Mouse (Mus musculus): ENCODE data around the gene Tph2. TPM values are rescaled to one million over a fixed set of nuclear protein-coding genes. Genes with fewer than 3 reads are reported as not detected.
"Not testable (repeated sequence)": the region's sequence is repeated elsewhere in the genome, so short reads cannot be mapped to it uniquely, and the experiment has no call there.

The Tph2 gene
- polyA plus RNA-seq, 1 experiment from 2014 or later, result 0.27 TPM

DNA sequence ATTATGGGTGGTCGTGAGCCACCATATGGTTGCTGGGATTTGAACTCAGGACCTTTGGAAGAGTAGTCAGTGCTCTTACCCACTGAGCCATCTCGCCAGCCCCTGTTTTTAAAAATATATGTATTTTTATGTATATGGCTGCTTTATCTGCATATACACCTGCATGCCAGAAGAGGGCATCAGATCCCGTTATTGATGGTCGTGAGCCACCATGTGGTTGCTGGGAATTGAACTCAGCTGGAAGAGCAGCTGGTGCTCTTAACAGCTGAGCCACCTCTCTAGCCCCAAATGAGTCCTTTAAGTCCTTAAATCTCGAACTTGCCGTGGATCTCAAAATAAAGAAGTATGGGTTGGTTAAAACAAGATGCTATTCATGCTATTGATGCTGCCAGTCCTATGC, 6.8 kb downstream of the Tph2 start:
- not testable (repeated sequence) for H3K9me3 ChIP-seq; H3K27ac ChIP-seq; H3K9ac ChIP-seq; H3K4me3 ChIP-seq; ATAC-seq (ENCODE audit: insufficient number of reproducible peaks, insufficient read depth, low FRiP score, low TSS enrichment); H3K4me2 ChIP-seq (replicated peaks); H3K27me3 ChIP-seq; H3K36me3 ChIP-seq; H3K4me1 ChIP-seq
- 68% methylated on average over 6 of the region's 6 CpGs for WGBS

DNA sequence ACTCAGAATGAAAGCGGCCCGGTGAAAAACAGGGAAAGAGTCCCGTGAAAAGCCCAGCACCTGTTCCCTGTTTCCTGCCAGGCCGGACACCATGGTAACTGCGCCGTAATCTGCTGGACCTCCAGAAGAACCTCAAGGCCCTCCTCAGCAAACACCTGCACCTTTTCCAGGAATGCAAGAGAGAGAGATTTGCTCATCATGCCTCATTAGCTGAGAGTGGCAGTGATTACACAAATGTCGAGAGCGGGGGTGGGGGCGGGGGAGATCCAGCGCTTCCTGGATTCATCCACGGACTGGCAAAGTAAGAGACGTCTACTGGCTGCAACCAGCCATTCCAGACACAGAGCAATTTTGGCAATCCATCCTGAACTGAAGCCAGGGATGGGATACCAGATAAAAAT, 9.2 kb downstream of the Tph2 start:
- Histone ChIP-seq H3K4me1 (no peaks in the 10 kb centered on the region), H3K27ac (no peak overlapping the region), H3K36me3 (no peaks in the 10 kb centered on the region), H3K9ac (no peak overlapping the region), H3K4me2 (replicated peaks) (no peak overlapping the region), H3K27me3 (no peaks in the 10 kb centered on the region), H3K9me3 (no peaks in the 10 kb centered on the region), H3K4me3 (no peak overlapping the region)
- no peak for ATAC-seq (ENCODE audit: insufficient number of reproducible peaks, insufficient read depth, low FRiP score, low TSS enrichment)
- 49% methylated on average over 12 of the region's 12 CpGs for WGBS

DNA sequence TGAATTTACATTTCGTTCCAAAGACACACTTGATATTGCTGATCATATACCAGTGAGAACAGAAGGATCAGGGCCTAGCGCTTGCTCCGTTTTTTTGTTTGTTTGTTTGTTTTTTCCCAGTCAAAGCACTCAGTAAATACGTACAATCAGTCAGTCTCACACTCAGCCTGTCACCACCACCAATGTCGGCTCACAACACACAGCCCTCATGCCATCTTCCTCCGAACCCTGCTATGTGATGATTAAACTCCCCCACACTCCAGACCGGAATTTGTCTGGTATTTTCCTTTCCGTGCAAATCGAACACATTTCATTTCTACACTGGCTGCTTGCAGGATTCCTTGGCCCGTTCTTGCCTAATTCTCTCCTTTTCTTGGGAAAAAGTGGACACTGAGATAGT, 11.5 kb downstream of the Tph2 start:
- ATAC-seq (ENCODE audit: insufficient number of reproducible peaks, insufficient read depth, low FRiP score, low TSS enrichment), result no peak
- H3K4me1 ChIP-seq, result 0 out of 2 replicates have a peak, but pooled peaks cover 4% of the 10 kb centered on the region
- 77% methylated on average over 10 of the region's 10 CpGs for WGBS

DNA sequence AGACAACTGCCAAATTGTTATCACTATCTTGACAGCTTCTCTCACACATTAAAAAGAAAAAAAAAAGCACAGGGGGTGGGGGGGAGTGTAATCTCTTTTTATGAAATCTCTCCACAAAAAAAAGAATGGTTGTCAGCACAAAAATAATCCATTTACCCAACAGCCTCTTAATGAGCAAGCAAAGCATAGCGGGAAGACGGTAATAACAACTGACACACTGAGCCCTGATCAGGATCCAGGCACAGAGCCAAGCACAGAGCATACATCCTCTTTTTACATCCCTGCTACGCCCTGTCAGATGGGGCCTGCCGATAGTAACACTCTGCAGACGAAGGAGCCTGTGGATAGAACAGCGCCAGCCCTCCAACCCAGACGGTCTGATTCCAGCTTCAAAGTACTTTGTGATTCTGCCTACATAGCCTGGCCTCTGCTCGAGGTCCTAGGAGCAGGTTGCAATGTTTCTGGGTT, 13.4 kb downstream of the Tph2 start:
- Histone ChIP-seq H3K4me2 (replicated peaks) (no peak overlapping the region), H3K27me3 (no peaks in the 10 kb centered on the region), H3K36me3 (no peaks in the 10 kb centered on the region), H3K9me3 (no peaks in the 10 kb centered on the region), H3K9ac (no peak overlapping the region), H3K27ac (no peak overlapping the region), H3K4me3 (no peak overlapping the region), H3K4me1 (0 out of 2 replicates have a peak, but pooled peaks cover 4% of the 10 kb centered on the region)
- no peak for ATAC-seq (ENCODE audit: insufficient number of reproducible peaks, insufficient read depth, low FRiP score, low TSS enrichment)
- 60% methylated on average over 8 of the region's 8 CpGs for WGBS

More for the DNA sequence above, 11.5 kb downstream of the Tph2 start:
- no peak overlapping the region for H3K27ac ChIP-seq
- no peaks in the 10 kb centered on the region for H3K36me3 ChIP-seq
- no peak overlapping the region for H3K4me2 ChIP-seq (replicated peaks)
- H3K9ac ChIP-seq, result no peak overlapping the region
- no peaks in the 10 kb centered on the region for H3K9me3 ChIP-seq
- no peaks in the 10 kb centered on the region for H3K27me3 ChIP-seq
- no peak overlapping the region for H3K4me3 ChIP-seq

DNA sequence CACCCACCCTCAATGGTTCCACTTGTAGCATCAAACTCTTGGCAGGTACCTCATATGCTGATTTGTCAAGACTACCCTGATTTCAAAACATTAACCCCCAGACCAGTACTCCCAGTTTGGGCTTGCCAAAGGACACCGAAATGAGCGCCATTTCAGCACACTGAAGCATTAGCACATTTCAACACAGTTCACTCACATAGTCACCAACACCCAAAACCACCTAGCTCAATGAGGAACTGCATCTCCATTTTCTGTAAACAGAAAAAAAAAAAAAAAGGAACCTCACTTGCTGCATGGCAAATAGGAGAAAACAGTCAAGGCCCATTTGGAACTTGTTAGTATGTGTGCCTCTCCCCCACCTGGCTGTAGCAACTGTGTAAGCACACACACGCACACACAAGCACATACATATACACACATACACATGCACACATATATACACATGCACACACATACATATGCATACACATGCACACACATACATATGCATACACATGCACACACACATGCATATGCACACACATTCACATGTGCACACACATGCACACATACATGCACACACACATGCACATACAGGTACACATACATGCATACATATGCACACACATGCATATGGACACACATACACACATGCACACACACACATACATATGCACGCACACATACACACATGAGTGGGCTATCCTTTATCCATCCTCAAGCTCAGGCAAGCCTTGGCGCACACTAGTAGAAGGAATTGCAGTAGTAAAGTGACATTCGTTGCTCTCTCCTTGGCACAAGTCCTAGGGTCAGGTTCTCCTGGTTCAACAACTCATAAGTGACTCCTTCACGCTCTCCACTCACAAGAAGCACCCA, 14.1 kb downstream of the Tph2 start:
- Histone ChIP-seq H3K9ac (no peak overlapping the region), H3K27ac (no peak overlapping the region), H3K4me3 (no peak overlapping the region), H3K4me2 (replicated peaks) (no peak overlapping the region), H3K4me1 (0 out of 2 replicates have a peak, but pooled peaks cover 4% of the 10 kb centered on the region), H3K27me3 (no peaks in the 10 kb centered on the region), H3K9me3 (no peaks in the 10 kb centered on the region), H3K36me3 (no peaks in the 10 kb centered on the region)
- ATAC-seq (ENCODE audit: insufficient number of reproducible peaks, insufficient read depth, low FRiP score, low TSS enrichment), result no peak
- 92% methylated on average over 7 of the region's 7 CpGs for WGBS

DNA sequence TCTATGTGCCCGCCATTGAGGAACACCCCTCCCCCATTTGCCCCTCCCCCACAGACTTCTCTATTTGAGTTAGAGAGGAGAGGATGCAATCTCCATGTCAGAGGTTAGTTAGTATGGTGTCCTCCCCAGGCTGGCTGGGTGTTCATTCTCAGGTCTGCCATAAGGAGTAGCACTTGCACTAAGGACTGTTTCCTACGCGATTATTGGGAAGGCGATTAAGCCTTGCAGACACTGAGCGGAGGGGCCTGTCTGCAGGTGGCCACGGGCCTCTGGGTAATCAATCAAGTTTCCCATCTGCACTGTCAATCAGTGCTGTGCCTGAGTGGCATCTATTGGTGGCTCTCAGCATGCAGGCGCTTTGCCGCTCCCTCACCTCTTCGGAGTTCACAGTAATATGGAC, 15.4 kb downstream of the Tph2 start:
- Histone ChIP-seq H3K9me3 (no peaks in the 10 kb centered on the region), H3K9ac (no peak overlapping the region), H3K36me3 (no peaks in the 10 kb centered on the region), H3K4me3 (no peak overlapping the region), H3K4me2 (replicated peaks) (no peak overlapping the region), H3K4me1 (0 out of 2 replicates have a peak, but pooled peaks cover 4% of the 10 kb centered on the region), H3K27ac (no peak overlapping the region), H3K27me3 (no peaks in the 10 kb centered on the region)
- 40% methylated on average over 9 of the region's 9 CpGs for WGBS
- 0 out of 2 replicates have a peak, but pooled peaks have one; percentile 25 for ATAC-seq (ENCODE audit: insufficient number of reproducible peaks, insufficient read depth, low FRiP score, low TSS enrichment)

DNA sequence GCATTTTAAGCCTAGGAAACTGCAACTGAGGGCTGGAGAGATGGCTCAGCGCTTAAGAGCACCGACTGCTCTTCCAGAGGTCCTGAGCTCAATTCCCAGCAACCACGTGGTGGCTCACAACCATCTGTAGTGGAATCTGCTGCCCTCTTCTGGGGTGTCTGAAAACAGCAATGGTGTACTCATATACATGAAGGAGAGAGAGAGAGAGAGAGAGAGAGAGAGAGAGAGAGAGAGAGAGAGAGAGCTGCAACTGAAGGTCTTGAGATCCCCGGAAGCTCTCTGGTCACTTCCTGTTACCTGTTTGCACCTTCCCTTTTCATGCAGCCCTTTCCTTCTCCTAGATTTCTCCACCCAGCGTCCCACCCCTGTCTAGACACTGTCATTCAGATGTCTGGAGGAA, 24.5 kb downstream of the Tph2 start:
- Histone ChIP-seq H3K9ac (no peak overlapping the region), H3K4me1 (no peaks in the 10 kb centered on the region), H3K36me3 (no peaks in the 10 kb centered on the region), H3K9me3 (no peaks in the 10 kb centered on the region), H3K27ac (no peak overlapping the region), H3K4me3 (no peak overlapping the region), H3K27me3 (no peaks in the 10 kb centered on the region), H3K4me2 (replicated peaks) (no peak overlapping the region)
- WGBS, result 73% methylated on average over 5 of the region's 5 CpGs
- ATAC-seq (ENCODE audit: insufficient number of reproducible peaks, insufficient read depth, low FRiP score, low TSS enrichment), result no peak

DNA sequence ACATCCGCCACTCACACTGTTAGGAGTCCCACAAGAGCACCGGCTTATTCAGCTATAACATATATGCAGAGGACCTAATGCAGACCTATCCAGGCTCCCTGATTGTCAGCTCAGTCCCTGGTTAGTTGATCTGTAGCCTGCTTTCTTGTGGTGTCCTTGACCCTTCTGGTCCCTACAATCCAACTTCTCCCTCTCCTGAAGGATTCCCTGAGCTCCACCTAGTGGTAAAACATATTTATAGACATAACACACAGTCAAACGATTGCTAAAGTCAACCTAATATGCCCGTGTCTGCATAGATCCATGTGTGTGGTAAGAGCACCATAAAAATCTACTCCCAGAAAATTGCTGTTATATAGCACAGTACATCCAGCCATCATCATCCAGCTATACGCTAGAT, 37.5 kb downstream of the Tph2 start:
- no peak overlapping the region for H3K9ac ChIP-seq
- no peaks in the 10 kb centered on the region for H3K9me3 ChIP-seq
- no peaks in the 10 kb centered on the region for H3K4me1 ChIP-seq
- H3K36me3 ChIP-seq, result no peaks in the 10 kb centered on the region
- H3K27me3 ChIP-seq, result no peaks in the 10 kb centered on the region
- WGBS, result 70% methylated on average over 5 of the region's 5 CpGs
- H3K27ac ChIP-seq, result no peak overlapping the region
- no peak overlapping the region for H3K4me2 ChIP-seq (replicated peaks)
- ATAC-seq (ENCODE audit: insufficient number of reproducible peaks, insufficient read depth, low FRiP score, low TSS enrichment), result no peak
- H3K4me3 ChIP-seq, result no peak overlapping the region

DNA sequence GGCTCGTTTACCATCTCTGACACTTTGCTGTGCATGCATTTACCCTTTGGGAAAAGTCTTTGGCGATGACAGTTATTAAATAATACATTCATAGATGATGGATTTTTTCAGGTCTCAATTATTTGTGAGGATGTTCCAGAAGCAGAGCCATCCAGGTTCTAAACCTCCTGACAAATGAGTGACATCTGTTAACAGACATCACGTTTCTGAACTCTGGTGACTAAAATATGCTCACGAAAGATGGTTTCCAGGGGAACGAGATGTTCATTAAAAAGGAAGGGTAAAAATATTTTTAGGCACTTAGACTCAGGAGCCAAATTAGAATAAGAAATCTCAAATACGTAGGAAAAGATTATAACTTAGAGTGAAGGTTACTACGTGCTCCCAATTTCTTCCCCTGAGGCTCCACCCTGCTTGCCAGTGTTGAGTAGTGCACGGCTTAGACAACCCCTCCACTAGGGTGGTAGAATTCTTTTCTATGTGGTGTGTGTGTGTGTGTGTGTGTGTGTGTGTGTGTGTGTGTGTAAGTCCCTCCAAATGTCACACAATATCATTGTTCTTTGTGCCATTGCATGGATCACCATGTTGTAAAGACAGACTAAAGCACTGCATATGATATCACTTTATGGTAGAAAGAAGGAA, 38.4 kb downstream of the Tph2 start:
- Histone ChIP-seq H3K27ac (no peak overlapping the region), H3K4me1 (no peaks in the 10 kb centered on the region), H3K9ac (no peak overlapping the region), H3K4me3 (no peak overlapping the region), H3K27me3 (no peaks in the 10 kb centered on the region), H3K4me2 (replicated peaks) (no peak overlapping the region), H3K36me3 (no peaks in the 10 kb centered on the region), H3K9me3 (no peaks in the 10 kb centered on the region)
- no peak for ATAC-seq (ENCODE audit: insufficient number of reproducible peaks, insufficient read depth, low FRiP score, low TSS enrichment)
- WGBS, result 79% methylated on average over 8 of the region's 8 CpGs

DNA sequence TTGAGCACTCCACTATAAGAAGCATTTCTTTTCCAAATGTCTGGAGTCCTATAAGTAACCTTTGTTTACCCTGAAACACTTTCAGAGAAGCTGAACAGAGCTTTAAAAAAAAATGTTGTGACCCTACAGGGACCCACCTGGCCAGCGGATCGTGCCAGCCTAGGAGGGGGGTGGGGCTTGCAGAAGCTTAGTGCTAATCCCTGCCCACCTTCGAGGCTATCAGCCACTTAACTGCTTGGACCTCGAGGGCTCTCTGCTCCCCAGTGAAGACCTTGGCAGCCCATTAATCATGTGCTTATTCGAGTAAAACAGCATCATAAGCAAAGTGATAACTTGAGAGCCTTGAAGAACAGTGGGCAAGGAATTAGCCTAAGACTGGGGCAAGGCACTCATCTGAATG, 40.3 kb downstream of the Tph2 start:
- Histone ChIP-seq H3K4me1 (no peaks in the 10 kb centered on the region), H3K4me3 (no peak overlapping the region), H3K9ac (no peak overlapping the region), H3K27me3 (no peaks in the 10 kb centered on the region), H3K27ac (no peak overlapping the region), H3K36me3 (no peaks in the 10 kb centered on the region), H3K9me3 (no peaks in the 10 kb centered on the region), H3K4me2 (replicated peaks) (no peak overlapping the region)
- 37% methylated on average over 5 of the region's 5 CpGs for WGBS
- ATAC-seq (ENCODE audit: insufficient number of reproducible peaks, insufficient read depth, low FRiP score, low TSS enrichment), result no peak

DNA sequence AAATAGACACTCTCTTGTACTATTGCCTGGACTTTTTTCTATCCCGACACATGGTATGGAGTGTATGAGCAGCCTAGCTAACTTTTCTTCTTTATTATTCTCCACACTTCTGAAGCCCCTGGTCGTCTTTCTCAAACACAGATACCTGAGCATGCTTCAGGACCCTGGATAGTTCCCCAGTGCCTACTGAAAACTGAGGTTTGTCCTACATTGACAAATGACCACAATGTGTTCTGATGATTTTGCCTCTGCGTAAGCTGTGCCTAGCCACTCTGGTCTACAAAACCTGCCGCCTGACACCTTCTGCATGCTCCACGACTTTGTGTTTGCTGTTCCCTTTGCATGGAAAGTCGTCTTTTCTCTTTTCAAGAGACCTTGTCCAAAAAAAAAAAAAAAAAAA, 41.2 kb downstream of the Tph2 start:
- Histone ChIP-seq H3K4me3 (no peak overlapping the region), H3K4me2 (replicated peaks) (no peak overlapping the region), H3K27ac (no peak overlapping the region), H3K9me3 (no peaks in the 10 kb centered on the region), H3K9ac (no peak overlapping the region), H3K4me1 (no peaks in the 10 kb centered on the region), H3K36me3 (no peaks in the 10 kb centered on the region), H3K27me3 (no peaks in the 10 kb centered on the region)
- no peak for ATAC-seq (ENCODE audit: insufficient number of reproducible peaks, insufficient read depth, low FRiP score, low TSS enrichment)
- WGBS, result 50% methylated on average over 6 of the region's 6 CpGs

DNA sequence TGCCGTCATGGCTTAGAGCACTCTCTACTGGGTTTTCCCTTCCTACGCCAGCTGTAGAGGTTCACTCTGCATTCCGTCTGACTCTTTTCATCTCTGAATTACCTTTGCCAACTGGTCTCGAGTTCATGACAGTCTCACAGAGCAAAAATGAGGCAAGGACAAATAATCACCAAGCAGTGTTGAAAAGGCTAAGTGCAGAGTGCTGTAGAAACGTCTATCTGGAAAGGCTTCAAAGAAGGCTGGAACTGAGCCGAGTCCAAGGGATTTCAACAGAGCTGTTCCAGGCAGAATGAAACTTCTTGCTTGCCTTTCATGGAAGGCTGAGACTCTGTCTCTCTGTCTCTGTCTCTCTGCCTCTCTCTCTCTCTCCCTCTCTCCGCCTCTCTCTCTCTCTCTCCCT, 47.8 kb downstream of the Tph2 start:
- Histone ChIP-seq H3K4me1 (no peaks in the 10 kb centered on the region), H3K4me2 (replicated peaks) (no peak overlapping the region), H3K27me3 (no peaks in the 10 kb centered on the region), H3K27ac (no peak overlapping the region), H3K9me3 (no peaks in the 10 kb centered on the region), H3K36me3 (no peaks in the 10 kb centered on the region), H3K9ac (no peak overlapping the region), H3K4me3 (no peak overlapping the region)
- WGBS, result 80% methylated on average over 7 of the region's 7 CpGs
- ATAC-seq (ENCODE audit: insufficient number of reproducible peaks, insufficient read depth, low FRiP score, low TSS enrichment), result no peak

Data from embryonic facial prominence, embryonic 12.5 days (tissue).